Mouse (Mus musculus) heart, embryonic 11.5 days (tissue): ENCODE data around the gene Shank1. TPM values are rescaled to one million over a fixed set of nuclear protein-coding genes. Genes with fewer than 3 reads are reported as not detected.
A peak's percentile ranks its signal among the peaks of the same experiment; 100 is the strongest.

Experiments
- ATAC-seq: fragments of 200-750 bp; cut with Nextera tagmentation; replicated peaks from 2 replicates; pipeline ENCODE4 v1.8.0; 2017; ENCODE audit warnings: moderate library complexity; ENCODE audit not compliant: insufficient number of reproducible peaks, low FRiP score, low TSS enrichment
- H3K27ac ChIP-seq: fragments of 300-500 bp; sonication (generic); 2 replicates; pipeline ENCODE4 v1.5.1; 2014; ENCODE audit warnings: mild to moderate bottlenecking, low read depth, low read length
- H3K27me3 ChIP-seq: fragments of 300-500 bp; sonication (generic); 2 replicates; pipeline ENCODE4 v1.6.1; 2014; ENCODE audit warnings: mild to moderate bottlenecking, low read length, mixed read lengths; ENCODE audit not compliant: control insufficient read depth, insufficient read depth
- H3K36me3 ChIP-seq: fragments of 300-500 bp; sonication (generic); 2 replicates; pipeline ENCODE4 v1.6.1; 2014; ENCODE audit warnings: mild to moderate bottlenecking, low read length, moderate library complexity, mixed read lengths; ENCODE audit not compliant: control insufficient read depth, insufficient read depth
- H3K4me1 ChIP-seq: fragments of 300-500 bp; sonication (generic); 2 replicates; pipeline ENCODE4 v1.6.1; 2014; ENCODE audit warnings: low read length; ENCODE audit not compliant: control insufficient read depth, insufficient read depth
- H3K4me2 ChIP-seq: fragments of 300-500 bp; sonication (generic); 2 replicates; pipeline ENCODE4 v1.6.1; 2014; ENCODE audit warnings: mild to moderate bottlenecking, moderate library complexity
- H3K4me3 ChIP-seq: fragments of 300-500 bp; sonication (generic); 2 replicates; pipeline ENCODE4 v1.5.1; 2014; ENCODE audit warnings: low read depth, low read length
- H3K9ac ChIP-seq: fragments of 300-500 bp; sonication (generic); 2 replicates; pipeline ENCODE4 v1.6.1; 2014; ENCODE audit warnings: mild to moderate bottlenecking, low read depth, low read length, moderate library complexity
- H3K9me3 ChIP-seq: fragments of 300-500 bp; sonication (generic); replicated peaks from 2 replicates; pipeline ENCODE4 v1.6.1; 2016; ENCODE audit warnings: low read length; ENCODE audit not compliant: control insufficient read depth
- WGBS: fragments of 180-500 bp; shearing (Covaris S2); extraction: QIAGEN DNeasy Blood & Tissue Kit; methylation state at CpG from one replicate; pipeline ENCODE4 v1.1.7; 2014; ENCODE audit not compliant: insufficient replicate concordance; 5-methylcytosine and 5-hydroxymethylcytosine counted together
- polyA plus RNA-seq: library from polyadenylated mRNA; unstranded; fragments of >200 nt; fragmentation: Nextera tagmentation; extraction: Ambion mirVana; gene quantifications from 2 replicates; pipeline ENCODE4 v1.2.1, GENCODE M21; 2014

The Shank1 gene
- polyA plus RNA-seq, 1 experiment from 2014 or later: 1.3 TPM

- H3K4me3 ChIP-seq: no peak overlapping the region
- no peak overlapping the region for H3K9ac ChIP-seq
- no peak overlapping the region for H3K4me2 ChIP-seq
- peaks cover 20% of the 10 kb centered on the region for H3K4me1 ChIP-seq
- H3K27ac ChIP-seq: no peak overlapping the region
- H3K9me3 ChIP-seq: no peaks in the 10 kb centered on the region
- H3K36me3 ChIP-seq: no peaks in the 10 kb centered on the region
- ATAC-seq: no peak
- 54% methylated on average over 9 of the region's 9 CpGs for WGBS
- H3K27me3 ChIP-seq: peaks cover 55% of the 10 kb centered on the region
Observed at GRCm38 (mm10) chr7:44307261-44308020, 2.6 kb upstream of the Shank1 start.

DNA sequence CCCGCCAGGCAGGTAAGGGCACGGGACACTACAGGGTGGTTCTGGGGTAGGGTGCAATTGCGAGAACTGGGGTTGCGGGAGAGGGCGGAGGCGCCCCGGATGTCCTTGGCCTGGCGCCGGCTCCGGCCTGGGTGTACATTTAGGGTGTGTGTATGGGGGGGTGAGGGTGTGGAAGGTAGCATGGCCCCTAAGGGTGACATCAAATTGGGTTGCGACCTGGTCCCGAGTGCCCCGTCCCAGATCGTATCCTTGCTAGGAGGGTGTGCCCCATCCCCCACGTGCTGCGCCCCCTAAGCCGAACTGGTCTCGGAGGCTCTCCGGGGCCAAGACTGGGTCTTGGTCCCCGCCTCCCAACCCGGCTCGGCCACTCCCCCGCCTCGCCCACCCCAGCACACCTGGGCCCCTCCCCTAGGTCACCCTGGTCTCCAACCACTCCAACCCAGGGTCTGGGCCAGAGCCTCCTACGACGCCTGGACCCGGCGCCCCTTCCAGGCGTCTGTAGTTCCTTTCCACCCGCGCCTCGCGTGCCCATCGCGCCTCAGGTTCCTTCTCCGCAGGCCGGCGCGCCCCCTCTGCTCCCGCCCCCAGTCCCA, 328 bp downstream of the Shank1 start:
- Histone ChIP-seq H3K27me3 (peaks cover 78% of the 10 kb centered on the region), H3K4me1 (peaks cover 14% of the 10 kb centered on the region), H3K27ac (no peak overlapping the region), H3K36me3 (no peaks in the 10 kb centered on the region), H3K4me2 (peak overlapping the region; percentile 81), H3K9me3 (no peaks in the 10 kb centered on the region), H3K9ac (peak overlapping the region; percentile 60), H3K4me3 (peak overlapping the region; percentile 50)
- ATAC-seq: peak; percentile 19; the same call in 1 of the 2 replicates
- 1% methylated on average over 36 of the region's 40 CpGs for WGBS

DNA sequence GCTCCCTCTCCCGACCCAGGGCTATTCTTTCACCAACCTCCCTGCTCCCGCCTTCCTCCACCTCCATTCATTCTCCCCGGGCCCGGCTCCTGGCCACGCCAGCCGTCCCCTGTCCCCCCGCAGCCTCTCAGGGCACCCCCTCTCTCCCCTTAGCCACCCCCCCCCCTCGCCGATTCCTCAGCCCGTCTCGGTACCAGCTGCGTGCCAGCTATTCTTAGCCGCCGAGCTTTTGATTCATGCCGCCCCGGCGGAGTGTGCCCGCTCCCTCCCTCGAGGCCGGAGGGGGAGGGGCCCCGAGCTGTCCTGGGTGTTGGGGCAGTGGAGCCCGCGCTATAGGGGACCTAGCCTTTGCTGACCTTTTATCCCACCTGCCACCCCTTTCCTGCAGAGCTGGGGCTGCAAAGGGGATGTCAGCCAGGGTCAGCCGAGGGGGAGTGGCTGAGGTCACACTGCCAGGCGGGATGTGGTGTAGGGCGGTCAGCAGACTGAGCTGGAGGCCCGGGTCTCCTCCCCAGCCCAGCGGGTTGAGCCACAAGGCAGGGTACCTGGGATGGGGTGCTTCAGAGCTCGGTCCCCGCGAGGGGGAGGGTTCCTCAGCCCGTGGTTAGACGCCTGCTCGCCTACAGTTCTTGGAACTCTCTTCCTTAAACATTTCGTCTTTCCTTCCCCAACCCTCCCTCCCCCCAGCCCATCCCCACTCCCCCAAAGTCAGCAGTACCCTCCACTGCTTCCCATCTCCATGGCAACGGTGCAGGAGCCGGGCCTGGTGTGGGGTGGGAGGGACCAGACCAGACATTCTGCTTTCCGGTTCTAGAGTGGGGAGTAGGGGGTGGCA, 1.0 kb downstream of the Shank1 start:
- Histone ChIP-seq H3K9me3 (no peaks in the 10 kb centered on the region), H3K4me1 (peaks cover 11% of the 10 kb centered on the region), H3K4me2 (peak overlapping the region; percentile 81), H3K27me3 (peaks cover 78% of the 10 kb centered on the region), H3K36me3 (no peaks in the 10 kb centered on the region), H3K9ac (0 out of 2 replicates have a peak overlapping the region, but pooled peaks have one; percentile 39), H3K27ac (no peak overlapping the region), H3K4me3 (peak overlapping the region; percentile 50)
- ATAC-seq: peak; percentile 49
- WGBS: under 1% methylated on average over 36 of the region's 38 CpGs

DNA sequence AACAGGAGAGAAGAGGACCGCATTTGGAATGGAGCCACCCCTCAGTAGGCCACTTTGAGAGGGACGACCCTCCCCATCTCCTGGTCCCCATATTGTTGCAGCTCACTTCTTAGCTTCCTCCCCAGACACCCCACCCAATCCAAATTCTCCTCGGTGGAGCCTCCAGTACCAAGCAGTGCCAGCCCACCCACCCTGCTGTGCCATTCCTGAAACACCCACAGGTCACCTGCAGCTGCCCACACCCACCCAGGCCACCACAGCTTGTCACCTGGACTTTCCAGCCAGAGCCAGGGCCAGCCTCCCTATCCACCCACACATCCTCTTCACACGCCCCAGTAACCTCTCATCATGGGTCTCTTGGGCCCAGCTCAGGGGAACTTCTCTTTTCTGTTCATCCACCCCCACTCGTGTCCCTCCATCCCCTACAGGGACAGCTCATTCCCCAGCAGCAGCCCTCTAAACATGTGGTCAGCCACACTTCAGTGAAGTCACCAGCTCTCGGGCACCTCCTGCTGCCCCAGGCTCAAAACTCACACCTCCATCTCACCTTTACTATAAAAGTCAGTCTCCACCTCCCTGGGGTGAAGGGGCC, 1.8 kb downstream of the Shank1 start:
- Histone ChIP-seq H3K4me3 (no peak overlapping the region), H3K4me1 (peaks cover 11% of the 10 kb centered on the region), H3K27ac (no peak overlapping the region), H3K27me3 (peaks cover 78% of the 10 kb centered on the region), H3K36me3 (no peaks in the 10 kb centered on the region), H3K9me3 (no peaks in the 10 kb centered on the region), H3K4me2 (no peak overlapping the region), H3K9ac (no peak overlapping the region)
- ATAC-seq: 0 out of 2 replicates have a peak, but pooled peaks have one; percentile 2
- WGBS: 7% methylated on average over 6 of the region's 6 CpGs

GRCm38 (mm10) chr7:44312484-44312883, 2.4 kb downstream of the Shank1 start:
- Histone ChIP-seq H3K27ac (no peak overlapping the region), H3K27me3 (peaks cover 71% of the 10 kb centered on the region), H3K9me3 (no peaks in the 10 kb centered on the region), H3K9ac (no peak overlapping the region), H3K4me3 (no peak overlapping the region), H3K4me1 (peaks cover 11% of the 10 kb centered on the region), H3K4me2 (no peak overlapping the region), H3K36me3 (no peaks in the 10 kb centered on the region)
- ATAC-seq: no peak
- 55% methylated on average over 16 of the region's 16 CpGs for WGBS

- no peak overlapping the region for H3K27ac ChIP-seq
- ATAC-seq: no peak
- no peaks in the 10 kb centered on the region for H3K4me1 ChIP-seq
- H3K4me3 ChIP-seq: no peak overlapping the region
- no peaks in the 10 kb centered on the region for H3K9me3 ChIP-seq
- H3K27me3 ChIP-seq: peaks cover 26% of the 10 kb centered on the region
- H3K4me2 ChIP-seq: no peak overlapping the region
- 35% methylated on average over 4 of the region's 4 CpGs for WGBS
- H3K9ac ChIP-seq: no peak overlapping the region
- H3K36me3 ChIP-seq: no peaks in the 10 kb centered on the region
Observed at GRCm38 (mm10) chr7:44317913-44318312, 7.9 kb downstream of the Shank1 start.

DNA sequence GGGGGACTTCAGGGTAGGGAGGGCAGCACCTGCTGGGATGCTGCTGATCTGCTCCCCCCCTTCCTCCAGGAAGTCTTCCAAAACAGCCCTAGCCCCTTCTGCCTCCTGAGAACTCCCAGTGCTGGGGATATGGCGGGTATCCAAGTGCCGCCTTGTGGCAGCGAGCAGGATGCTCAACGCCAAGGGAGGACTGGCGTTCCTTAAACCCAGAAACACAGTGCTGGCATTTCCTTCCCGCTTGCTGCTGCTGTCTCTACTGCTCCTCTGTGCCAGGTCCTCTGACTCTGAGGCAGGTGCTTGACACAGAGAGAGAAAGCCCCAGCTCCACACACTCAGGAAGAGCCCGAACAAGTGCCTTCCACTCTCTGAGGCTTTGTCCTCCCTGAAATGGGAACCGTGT, 10.8 kb downstream of the Shank1 start:
- no peak overlapping the region for H3K4me2 ChIP-seq
- no peaks in the 10 kb centered on the region for H3K4me1 ChIP-seq
- peaks cover 18% of the 10 kb centered on the region for H3K27me3 ChIP-seq
- no peak overlapping the region for H3K9ac ChIP-seq
- no peaks in the 10 kb centered on the region for H3K36me3 ChIP-seq
- H3K9me3 ChIP-seq: no peaks in the 10 kb centered on the region
- no peak overlapping the region for H3K4me3 ChIP-seq
- H3K27ac ChIP-seq: no peak overlapping the region
- ATAC-seq: no peak
- WGBS: 33% methylated on average over 8 of the region's 8 CpGs

DNA sequence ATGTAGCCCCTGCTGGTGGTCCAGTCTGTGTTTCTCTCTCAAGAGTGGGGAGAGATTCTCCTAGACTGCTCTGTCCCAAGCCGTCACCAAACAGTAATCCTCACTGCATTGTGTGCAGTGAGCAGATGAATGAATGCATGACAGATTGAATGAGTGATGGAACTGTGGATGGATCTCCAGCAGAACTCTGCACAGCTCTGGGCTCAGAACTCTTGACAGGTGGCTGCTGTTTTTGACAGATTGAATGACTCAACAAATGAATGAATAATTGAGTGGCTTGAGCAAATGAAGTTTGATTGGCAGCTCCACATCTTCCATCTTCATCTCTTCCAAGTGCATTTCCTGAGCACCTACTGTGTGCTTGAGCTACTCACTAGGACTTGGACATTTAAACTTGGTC, 12.2 kb downstream of the Shank1 start:
- H3K27ac ChIP-seq: no peak overlapping the region
- no peak overlapping the region for H3K4me3 ChIP-seq
- H3K27me3 ChIP-seq: peaks cover 29% of the 10 kb centered on the region
- no peaks in the 10 kb centered on the region for H3K4me1 ChIP-seq
- no peaks in the 10 kb centered on the region for H3K36me3 ChIP-seq
- H3K4me2 ChIP-seq: no peak overlapping the region
- H3K9me3 ChIP-seq: no peaks in the 10 kb centered on the region
- 74% methylated on average over 1 of the region's 1 CpGs for WGBS
- ATAC-seq: no peak
- no peak overlapping the region for H3K9ac ChIP-seq
